Mouse (Mus musculus) layer of hippocampus, adult 11-12 months (tissue): ENCODE measurements around the gene Akt1s1.
A peak's percentile ranks its signal among the peaks of the same experiment; 100 is the strongest.
"Not testable (repeated sequence)": the region's sequence is repeated elsewhere in the genome, so short reads cannot be mapped to it uniquely, and the experiment has no call there.

Source experiments
- DNase-seq: peaks from one replicate; pipeline ENCODE4 v3.0.0; 2022; ENCODE audit warnings: low spot score

Gene Akt1s1

GRCm38 (mm10) chr7:44869697-44870528, 21.1 kb downstream of the Akt1s1 start, which contains the start of gene Ptov1:
Ptov1 (minus strand) TSS chr7:44869788.
- DNase-seq, result peak; percentile 96

DNA sequence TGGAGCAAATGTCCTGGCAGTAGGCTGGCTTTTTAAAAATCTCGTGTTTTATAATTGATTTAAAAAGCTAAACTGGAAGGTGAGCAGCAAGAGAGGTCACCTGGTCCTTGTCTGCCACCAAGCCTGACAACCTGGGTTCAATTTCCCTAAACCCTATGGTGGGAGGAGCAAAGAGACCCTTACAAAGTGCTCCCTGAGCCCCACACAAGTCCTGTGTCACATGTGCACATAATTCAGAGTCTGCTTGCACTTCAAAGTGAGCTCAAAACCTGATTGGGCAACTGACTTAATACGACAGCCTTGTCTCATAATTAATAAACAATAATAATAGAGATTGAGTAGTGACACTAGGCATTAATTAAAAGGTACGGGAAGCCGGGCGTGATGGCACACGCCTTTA, 21.8 kb downstream of the Akt1s1 start:
- no peak for DNase-seq

DNA sequence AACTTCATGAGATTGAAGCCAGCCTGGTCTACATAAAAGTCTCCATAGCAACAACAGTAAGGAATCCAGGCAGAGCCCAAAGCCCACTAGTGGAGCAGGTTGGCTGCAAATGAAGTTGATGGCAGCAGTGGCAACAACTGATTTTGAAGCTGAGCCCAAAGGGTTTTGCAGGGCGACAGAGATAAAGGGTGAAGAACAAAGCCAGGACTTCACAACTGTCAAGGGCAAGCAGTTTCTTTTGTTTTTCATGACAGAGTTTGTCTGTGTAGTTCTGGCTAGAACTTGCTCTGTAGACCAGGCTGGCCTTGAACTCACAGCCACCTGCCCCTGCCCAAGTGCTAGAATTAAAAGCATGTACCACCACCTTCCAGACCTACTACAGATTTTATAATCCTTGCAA, 22.4 kb downstream of the Akt1s1 start:
- no peak for DNase-seq

- DNase-seq, result not testable (repeated sequence)
These were observed 23.0 kb downstream of the Akt1s1 start for GRCm38 (mm10) chr7:44871774-44872173.

GRCm38 (mm10) chr7:44877833-44878232, 29.0 kb downstream of the Akt1s1 start:
- no peak for DNase-seq

- no peak for DNase-seq
These were observed 34.2 kb downstream of the Akt1s1 start for GRCm38 (mm10) chr7:44883036-44883435.

DNA sequence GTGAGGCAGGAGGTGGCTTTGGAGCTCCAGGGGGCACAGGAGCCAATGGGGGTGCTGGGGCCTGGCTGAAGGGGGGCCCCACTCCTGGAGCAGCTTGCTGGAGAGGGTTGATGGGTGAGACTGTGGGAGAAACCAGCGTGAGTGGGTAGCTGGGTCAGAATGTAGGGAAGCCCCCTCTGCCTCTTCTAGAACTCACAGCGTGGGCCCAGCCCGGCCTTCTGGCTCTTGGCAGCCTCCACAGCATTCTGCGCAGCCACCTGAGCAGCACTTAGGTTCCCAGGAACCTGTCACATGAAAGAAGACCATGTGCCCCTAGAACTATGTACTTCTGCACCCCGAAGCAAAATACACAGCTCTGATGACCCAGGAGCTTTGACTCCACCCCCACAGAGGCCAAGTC, 35.8 kb downstream of the Akt1s1 start:
- DNase-seq, result no peak

- DNase-seq, result no peak
These were observed 38.2 kb downstream of the Akt1s1 start for GRCm38 (mm10) chr7:44886964-44887363.

DNA sequence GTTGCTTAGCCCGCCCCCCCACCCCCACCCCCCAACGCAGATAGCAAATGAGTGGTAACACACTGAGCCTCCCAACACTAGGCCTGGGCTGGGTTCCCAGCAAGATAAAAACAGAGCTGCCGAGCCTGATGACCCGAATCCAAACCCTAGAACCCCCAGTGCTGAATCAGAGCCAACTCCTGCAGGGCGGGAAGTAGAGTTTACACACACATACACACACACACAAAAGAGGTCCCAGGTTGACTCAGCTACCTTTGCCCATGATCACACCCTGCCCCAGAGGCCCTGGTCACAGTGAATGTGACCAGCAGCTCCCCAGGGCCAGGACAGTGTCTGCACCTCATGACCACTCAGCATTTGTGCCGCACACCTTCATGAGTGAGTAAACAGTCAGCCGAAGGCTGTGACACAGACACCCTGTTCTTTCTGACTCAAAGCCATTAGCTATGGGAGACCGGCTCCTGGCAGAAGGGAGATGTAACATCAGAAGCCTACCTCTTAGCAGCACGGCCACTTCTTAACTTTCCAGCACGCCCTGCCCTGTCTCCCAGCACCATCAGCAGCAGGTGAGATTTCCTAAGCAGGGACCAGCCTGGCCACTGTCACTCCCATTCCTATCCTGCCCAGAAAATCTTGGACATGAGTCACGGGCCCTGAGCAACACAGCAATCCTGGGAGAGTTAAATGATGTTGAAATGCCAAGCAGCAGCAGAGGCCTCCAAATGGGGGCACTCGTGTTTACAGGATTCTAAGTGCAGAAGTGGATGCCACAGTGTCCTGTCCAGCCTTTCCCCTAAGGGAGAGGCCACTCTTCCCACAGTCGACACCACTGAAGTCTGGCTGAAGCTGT, 39.7 kb downstream of the Akt1s1 start:
- no peak for DNase-seq

- DNase-seq, result no peak
These were observed 41.4 kb downstream of the Akt1s1 start for GRCm38 (mm10) chr7:44890180-44890579.

- no peak for DNase-seq
These were observed 41.9 kb downstream of the Akt1s1 start for GRCm38 (mm10) chr7:44890737-44891136.

DNA sequence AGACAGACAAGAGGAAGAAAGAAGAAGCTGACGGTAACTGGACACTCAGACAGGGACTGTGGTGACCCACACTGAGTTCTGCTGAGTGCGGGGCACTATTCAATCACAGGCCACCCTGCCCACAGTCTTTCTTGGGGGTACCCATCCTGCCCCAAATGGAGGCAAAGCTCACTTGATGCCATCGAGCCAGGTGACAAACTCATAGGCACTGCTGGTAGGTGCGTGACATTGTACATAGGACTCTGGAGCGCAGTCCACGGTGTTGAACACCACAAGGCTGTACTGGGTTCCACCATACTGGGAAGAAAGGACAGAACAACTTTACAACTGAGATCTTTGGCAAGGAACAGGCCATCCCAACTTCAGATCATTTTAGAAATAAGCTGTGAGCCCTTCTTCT, 42.8 kb downstream of the Akt1s1 start:
- no peak for DNase-seq

DNA sequence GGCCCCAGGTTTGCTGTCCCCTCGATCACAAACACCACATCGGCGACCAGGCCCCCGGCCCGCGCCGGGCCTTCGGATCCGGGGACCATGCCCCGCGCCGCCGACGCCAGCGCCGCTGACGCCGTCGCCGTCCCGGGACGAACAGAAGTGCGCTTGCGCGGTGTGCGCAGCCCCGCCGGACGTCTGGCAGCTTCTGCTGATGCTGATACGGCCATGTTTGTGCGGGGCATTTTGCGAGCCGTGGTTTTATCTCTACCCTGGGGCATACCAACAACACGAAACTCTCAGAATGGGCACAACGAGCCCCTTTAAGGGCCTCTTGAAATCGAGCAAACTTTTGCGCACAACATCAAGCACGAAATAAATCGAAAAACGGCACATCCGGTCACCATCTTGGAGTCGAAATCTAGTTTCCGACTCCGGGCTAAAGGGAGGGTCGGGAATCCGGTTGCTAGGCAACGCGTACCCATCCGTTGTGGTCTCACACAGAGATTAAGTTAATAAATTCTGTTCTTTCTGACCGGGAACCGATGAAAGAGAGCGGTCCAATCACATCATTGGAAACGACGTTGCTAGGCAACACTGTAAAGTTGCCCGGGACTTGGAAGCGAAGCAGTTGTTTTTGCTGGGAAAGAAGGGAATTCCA, 43.6 kb downstream of the Akt1s1 start, which contains the start of gene Med25:
TSS of gene Med25 (minus strand) at position 437 of the 646 bp plus-strand sequence.
- DNase-seq, result peak; percentile 95

DNA sequence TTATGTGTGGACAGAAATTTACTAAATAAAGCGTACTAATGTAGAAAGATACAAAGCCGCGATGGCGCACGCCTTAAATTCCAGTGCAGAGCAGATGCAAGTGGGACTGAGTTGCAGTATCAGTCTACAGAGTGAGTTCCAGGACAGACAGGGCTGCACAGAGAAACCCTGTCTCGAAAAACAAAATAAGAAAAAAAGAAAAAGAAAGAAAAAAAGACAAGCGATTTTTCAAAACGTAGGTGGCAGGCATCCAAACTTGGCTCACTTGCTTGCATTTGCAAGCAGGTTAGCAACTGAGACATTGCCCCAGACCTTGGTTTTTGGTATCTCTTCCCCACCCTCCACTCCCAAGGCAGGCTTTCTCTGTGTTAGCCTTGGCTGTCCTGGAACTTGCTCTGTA, 44.4 kb downstream of the Akt1s1 start:
- no peak for DNase-seq

- no peak for DNase-seq
These were observed 45.4 kb downstream of the Akt1s1 start for GRCm38 (mm10) chr7:44894175-44894574.

DNA sequence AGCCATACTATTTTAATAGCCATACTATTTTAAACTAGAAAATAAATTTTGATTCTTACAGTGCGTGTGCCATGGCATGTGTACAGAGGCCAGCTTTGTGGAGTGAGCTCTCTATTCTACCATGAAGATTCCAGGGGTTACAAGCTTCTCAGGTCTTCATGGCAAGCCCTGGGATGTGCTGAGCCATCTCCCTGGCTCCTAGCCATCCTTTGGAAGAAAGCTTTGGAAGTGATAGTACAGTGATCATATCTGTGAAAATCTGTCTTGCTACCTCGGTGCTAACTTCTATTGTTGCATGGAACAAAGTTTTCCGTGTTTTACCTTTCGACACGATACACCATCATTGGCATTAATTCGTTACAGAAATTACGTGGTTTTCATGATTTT, 46.4 kb downstream of the Akt1s1 start:
- DNase-seq, result no peak

DNA sequence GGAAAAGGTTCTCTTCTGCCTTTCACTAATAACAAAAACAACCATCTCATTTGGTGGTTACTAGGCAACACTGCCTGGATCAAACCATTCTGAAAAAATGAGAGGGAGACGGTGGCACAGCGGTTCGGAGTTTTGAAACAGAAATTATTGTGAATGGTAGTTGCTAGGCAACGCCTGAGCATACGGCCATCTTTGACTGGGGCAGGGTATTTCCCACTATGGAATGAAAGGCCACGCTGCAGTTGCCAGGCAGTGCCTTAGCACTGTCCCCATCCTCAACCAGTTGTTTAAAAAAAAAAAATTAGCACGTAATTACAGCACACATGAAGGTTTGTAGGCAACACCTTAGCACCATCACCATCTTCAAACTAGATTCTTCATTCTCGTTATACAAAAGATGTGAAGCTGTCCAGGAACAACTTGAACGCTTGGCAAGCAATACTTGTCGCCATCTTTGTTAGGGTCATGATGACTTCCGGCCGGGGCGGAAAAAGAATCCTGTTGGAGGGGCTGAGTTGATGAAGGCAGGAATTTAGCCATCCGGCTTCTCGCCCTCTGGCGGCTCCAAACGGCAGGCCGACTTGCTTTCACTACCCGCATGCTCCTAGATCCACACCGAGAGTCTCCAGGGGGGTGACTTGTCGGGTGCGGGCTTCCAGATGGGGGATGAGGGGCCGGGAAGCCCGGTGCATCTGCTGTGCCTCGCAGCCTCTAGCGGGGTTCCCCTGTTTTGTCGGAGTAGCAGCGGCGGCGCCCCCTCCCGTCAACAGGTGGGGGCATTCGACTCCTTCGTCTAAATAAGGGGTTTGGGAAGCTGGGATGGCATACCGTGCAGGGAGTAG, 47.0 kb downstream of the Akt1s1 start, which contains the start of gene Fuz:
TSS of gene Fuz (plus strand) at position 487 of the 842 bp plus-strand sequence.
- peak; percentile 94 for DNase-seq

DNA sequence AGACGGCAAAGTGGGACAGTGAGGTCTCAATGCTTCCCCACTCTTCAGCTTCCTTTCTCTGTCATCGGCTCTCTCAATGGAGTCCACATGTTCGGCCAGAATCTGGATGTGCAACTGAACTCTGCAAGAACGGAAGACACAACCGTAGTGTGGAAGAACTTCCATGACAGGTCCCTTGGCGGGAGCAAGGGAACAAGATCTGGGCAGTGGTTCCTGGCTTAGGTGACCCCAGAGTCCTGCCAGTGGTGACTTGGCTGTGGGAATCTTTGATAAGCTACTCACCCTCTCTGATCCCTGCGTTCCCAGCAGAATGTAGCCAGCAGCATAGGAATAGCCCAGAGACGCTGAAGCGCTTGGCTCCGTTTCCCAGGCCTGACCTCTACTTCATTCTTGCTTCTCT, 47.7 kb downstream of the Akt1s1 start:
- peak; percentile 26 for DNase-seq

DNA sequence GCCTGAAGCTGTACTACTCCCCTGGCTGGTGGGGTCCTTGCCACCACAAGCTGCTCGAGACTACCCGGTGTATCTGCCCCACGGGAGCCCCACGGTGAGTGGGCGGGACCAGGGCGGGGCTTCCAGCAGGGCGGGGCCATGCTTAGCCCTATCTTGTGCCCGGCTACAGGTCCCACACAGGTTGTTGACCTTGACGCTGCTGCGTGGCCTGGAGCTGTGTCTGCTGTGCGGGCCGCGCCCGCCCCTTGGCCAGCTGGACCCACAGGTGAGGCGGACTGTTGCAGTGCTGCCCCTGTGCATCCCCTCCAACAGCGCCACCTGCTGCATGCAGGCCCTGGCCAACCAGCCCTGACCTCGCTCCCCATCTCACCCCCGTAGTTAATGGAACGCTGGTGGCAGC, 49.8 kb downstream of the Akt1s1 start:
- no peak for DNase-seq

DNA sequence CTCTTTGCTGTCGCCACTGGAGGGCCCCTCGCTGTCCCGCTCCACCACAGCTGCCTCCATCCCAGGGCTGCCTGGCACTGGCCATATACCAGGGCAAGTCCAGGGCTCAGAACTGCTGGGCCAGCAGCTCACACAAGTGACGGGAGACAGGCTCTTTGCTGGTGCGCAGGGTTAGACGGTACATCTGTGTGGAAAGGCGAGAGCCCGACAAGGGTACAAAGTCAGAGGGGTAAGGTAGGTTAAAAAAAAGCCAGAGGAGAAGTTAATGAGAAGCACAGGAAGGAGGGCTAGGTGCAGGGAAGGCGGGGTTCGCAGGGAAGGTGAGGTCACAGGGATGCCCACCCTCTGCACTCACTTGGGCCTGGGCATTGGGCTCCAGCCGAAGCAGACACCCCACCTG, 51.8 kb downstream of the Akt1s1 start:
- DNase-seq, result no peak

- DNase-seq, result no peak
These were observed 52.5 kb downstream of the Akt1s1 start for GRCm38 (mm10) chr7:44901230-44901722.
